Mouse (Mus musculus) testis, adult 2 months (tissue): ENCODE measurements around the gene Lsm3.

ENCODE experiments used
- CTCF ChIP-seq: fragments of 200-500 bp; IDR thresholded peaks from 2 replicates; pipeline ENCODE4 v1.5.1; 2012; ENCODE audit warnings: low read depth, mild to moderate bottlenecking, inconsistent platforms, low read length, moderate library complexity; ENCODE audit not compliant: control insufficient read depth, insufficient read depth, insufficient replicate concordance
- POLR2A ChIP-seq: fragments of 200-500 bp; IDR thresholded peaks from 2 replicates; pipeline ENCODE4 v1.6.1; 2012; ENCODE audit warnings: low read depth, mild to moderate bottlenecking, inconsistent platforms, low read length, moderate library complexity; ENCODE audit not compliant: control insufficient read depth

- no peak for TF ChIP-seq CTCF
- no peak for TF ChIP-seq POLR2A
Observed at GRCm38 (mm10) chr6:91483371-91483770, 32.4 kb upstream of the Lsm3 start.
